Mouse (Mus musculus): ENCODE measurements around the gene Olfr1290.

The Olfr1290 gene

DNA sequence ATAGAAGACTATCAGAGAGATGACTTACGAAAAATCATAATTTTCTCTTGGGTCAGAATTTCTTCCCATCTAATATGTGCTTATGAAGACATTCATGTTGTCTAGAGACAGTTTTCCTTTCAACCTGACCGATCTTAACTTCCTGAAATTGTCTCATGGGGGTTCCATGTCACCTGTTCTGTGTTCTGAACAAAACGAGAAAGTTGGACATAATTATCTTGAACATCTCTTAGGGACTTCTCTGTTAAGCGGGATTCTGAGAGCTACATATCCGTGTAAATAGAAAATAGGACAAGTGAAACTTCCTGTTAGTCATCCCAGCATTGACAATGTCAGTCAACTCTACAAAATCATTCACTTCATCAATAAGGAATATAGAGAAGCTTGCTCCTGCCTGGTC is at the start of gene Olfr1290:
Olfr1290 (minus strand) TSS at position 101 of the 400 bp plus-strand sequence.
- DNase-seq (ENCODE audit: low spot score) = no peak

GRCm38 (mm10) chr2:111540191-111540590 is 46.6 kb upstream of the Olfr1290 start, which contains the start of gene Olfr1294:
Olfr1294 (minus strand) TSS chr2:111540291.
- DNase-seq (ENCODE audit: low spot score) = no peak

- no peak for DNase-seq (ENCODE audit: low spot score)
Measured at GRCm38 (mm10) chr2:111524903-111525302, 31.3 kb upstream of the Olfr1290 start, which contains the start of gene Olfr1293-ps. Olfr1293-ps (plus strand) TSS chr2:111525203.

DNA sequence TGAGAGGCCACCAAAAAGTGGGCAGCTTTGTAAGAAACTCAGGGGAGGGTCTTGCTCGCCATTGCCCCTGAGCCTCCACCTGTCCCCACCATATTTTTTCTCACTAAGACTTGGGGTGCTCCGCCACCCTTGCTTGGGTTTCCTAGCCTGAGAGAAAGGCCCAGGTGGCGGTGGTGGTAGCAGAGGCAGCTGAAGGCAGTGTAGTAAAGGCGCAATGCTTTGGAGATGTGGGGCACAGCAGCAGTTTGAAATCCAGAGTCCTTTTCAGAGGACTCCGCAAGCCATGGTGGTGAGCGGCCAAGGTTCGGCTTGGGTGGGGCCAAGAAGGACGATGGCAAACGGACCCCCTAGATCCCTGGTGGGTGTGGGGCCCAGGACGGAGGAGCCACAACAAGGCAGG is 23.8 kb upstream of the Olfr1290 start:
- DNase-seq (ENCODE audit: low spot score) = no peak

DNA sequence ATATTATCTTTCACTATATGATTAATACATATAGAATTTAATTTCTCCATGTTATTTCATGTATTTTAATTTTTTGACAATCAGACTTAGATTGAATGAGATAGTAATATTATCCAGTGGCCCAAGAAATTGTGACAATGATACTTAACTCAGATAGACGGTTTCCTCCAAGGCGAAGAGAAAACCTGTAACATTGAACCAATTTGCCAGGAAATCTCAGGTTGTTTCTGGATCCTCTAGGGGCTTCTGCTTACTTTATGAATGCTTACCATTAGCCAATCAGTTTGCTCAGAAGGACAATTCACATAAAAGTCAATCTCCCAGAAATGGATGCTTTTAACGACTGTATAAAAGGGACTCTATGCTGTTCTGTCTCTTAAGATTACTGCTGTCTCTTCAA is 3.3 kb upstream of the Olfr1290 start, which contains the start of gene Olfr1291-ps1:
Olfr1291-ps1 (plus strand) TSS at position 301 of the 400 bp plus-strand sequence.
- DNase-seq (ENCODE audit: low spot score) = no peak

DNA sequence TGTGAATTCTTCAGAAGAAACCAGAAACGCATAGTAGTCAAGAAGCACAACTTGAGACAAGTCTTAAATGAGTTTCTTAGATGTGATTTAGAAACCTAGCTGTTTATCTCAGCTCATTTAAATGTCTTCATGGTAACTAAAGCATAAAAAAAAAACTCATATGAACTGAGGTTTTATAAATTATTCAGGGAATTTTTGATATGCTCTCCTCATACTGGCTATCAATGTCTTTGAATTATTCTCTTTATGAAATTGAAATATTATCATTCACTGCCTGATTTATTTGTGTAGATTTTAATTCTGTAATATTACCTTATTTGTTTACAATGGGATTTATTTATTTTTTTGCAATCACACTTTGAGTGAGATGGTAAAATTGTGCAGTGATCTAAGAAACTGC is 13.1 kb downstream of the Olfr1290 start, which contains the start of gene Olfr1289:
Olfr1289 (plus strand) TSS at position 301 of the 400 bp plus-strand sequence.
- no peak for DNase-seq (ENCODE audit: low spot score)

GRCm38 (mm10) chr2:111473801-111474200 is 19.8 kb downstream of the Olfr1290 start, which contains the start of gene Olfr1288:
Olfr1288 (plus strand) TSS chr2:111474101.
- no peak for DNase-seq (ENCODE audit: low spot score)

GRCm38 (mm10) chr2:111448842-111449241 is 44.8 kb downstream of the Olfr1290 start, which contains the start of gene Olfr1287:
Olfr1287 (plus strand) TSS chr2:111449142.
- DNase-seq (ENCODE audit: low spot score) = no peak

Data from ovary, postnatal 10 days (tissue).